Mouse (Mus musculus): ENCODE data around the gene Mcur1. TPM values are rescaled to one million over a fixed set of nuclear protein-coding genes. Genes with fewer than 3 reads are reported as not detected.

Gene Mcur1
- polyA plus RNA-seq (2015; fragmentation: Illumina TruSeq; extraction: RNeasy Lipid Tissue Mini Kit (QIAGEN cat#74804); ENCODE audit: low read depth, low replicate concordance) = 14.0 TPM

DNA sequence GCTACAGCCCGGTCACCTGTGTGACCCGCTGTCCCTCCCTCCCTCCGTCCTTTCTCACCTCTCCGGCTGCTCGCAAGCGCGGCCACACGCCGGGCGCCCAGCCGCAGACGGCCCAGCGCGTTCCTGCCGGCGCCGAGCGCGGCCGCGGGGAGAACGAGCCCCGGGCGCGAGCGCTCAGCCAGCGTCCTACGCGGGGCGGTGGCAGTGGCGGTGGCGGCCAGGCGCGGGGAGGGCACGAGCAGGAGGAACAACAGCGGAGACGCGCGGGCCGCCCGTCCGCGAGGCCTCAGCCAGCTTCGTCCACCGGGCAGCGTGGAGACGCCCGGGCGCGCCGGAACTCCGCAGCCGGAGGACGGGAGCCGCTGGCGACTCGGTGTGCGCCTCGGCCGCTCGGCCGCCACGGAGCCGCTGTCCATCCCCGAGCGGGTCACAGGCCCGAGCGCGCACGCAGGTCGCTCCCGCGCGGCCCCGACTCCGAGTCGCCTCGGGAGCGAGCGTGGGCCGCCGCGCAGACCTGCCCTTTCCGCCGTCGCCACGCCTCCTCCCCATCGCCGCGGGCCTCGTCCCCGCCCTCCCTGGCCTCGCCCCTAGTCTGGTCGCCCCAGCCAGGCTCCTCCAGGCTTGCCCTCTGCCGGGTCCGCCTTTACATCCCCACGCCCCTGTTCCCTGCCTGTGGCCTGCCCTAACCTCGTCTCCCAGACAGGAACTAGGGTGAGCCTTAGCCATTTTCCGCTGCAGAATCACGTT is at the start of gene Mcur1:
Gene Mcur1 (minus strand): TSS at position 481 of the 747 bp plus-strand sequence.

Other genes starting within 250 kb of the Mcur1 start
- gene Sirt5, start 194.7 kb downstream of the Mcur1 start, polyA plus RNA-seq (2015; fragmentation: Illumina TruSeq; extraction: RNeasy Lipid Tissue Mini Kit (QIAGEN cat#74804); ENCODE audit: low read depth, low replicate concordance) = 19.8 TPM
- 93.8 TPM for gene Nol7, start 161.8 kb downstream of the Mcur1 start, polyA plus RNA-seq (2015; fragmentation: Illumina TruSeq; extraction: RNeasy Lipid Tissue Mini Kit (QIAGEN cat#74804); ENCODE audit: low read depth, low replicate concordance)
- gene Ranbp9, start 78.9 kb downstream of the Mcur1 start, polyA plus RNA-seq (2015; fragmentation: Illumina TruSeq; extraction: RNeasy Lipid Tissue Mini Kit (QIAGEN cat#74804); ENCODE audit: low read depth, low replicate concordance) = 74.2 TPM
- gene Rnf182, start 55.5 kb upstream of the Mcur1 start, polyA plus RNA-seq (2015; fragmentation: Illumina TruSeq; extraction: RNeasy Lipid Tissue Mini Kit (QIAGEN cat#74804); ENCODE audit: low read depth, low replicate concordance) = 11.7 TPM
- 31.2 TPM for gene Cd83, start 224.6 kb upstream of the Mcur1 start, polyA plus RNA-seq (2015; fragmentation: Illumina TruSeq; extraction: RNeasy Lipid Tissue Mini Kit (QIAGEN cat#74804); ENCODE audit: low read depth, low replicate concordance)